Mouse (Mus musculus) liver, embryonic 16.5 days (tissue): Measurements from ENCODE around the gene Tcf20. TPM values are rescaled to one million over a fixed set of nuclear protein-coding genes. Genes with fewer than 3 reads are reported as not detected.

ENCODE experiments used
- ATAC-seq: fragments of 200-750 bp; cut with Nextera tagmentation; 2 replicates; pipeline ENCODE4 v1.8.0; 2017; ENCODE audit warnings: low read depth, mild to moderate bottlenecking, moderate number of reproducible peaks, moderate library complexity
- H3K27ac ChIP-seq: fragments of 300-500 bp; sonication (generic); 2 replicates; pipeline ENCODE4 v1.5.1; 2014; ENCODE audit warnings: mild to moderate bottlenecking, low read length
- H3K27me3 ChIP-seq: fragments of 300-500 bp; sonication (generic); 2 replicates; pipeline ENCODE4 v1.6.1; 2014; ENCODE audit warnings: low read depth, low read length, mixed read lengths; ENCODE audit not compliant: control insufficient read depth, insufficient read depth
- H3K36me3 ChIP-seq: fragments of 300-500 bp; sonication (generic); 2 replicates; pipeline ENCODE4 v1.6.1; 2014; ENCODE audit warnings: mild to moderate bottlenecking; ENCODE audit not compliant: control insufficient read depth, insufficient read depth
- H3K4me1 ChIP-seq: fragments of 300-500 bp; sonication (generic); 2 replicates; pipeline ENCODE4 v1.6.1; 2014; ENCODE audit warnings: low read depth, low read length, mixed read lengths; ENCODE audit not compliant: control insufficient read depth
- H3K4me2 ChIP-seq: fragments of 300-500 bp; sonication (generic); 2 replicates; pipeline ENCODE4 v1.6.1; 2014; ENCODE audit warnings: low read depth, low read length, mixed read lengths
- H3K4me3 ChIP-seq: fragments of 300-500 bp; sonication (generic); 2 replicates; pipeline ENCODE4 v1.5.1; 2014; ENCODE audit warnings: low read depth, mild to moderate bottlenecking, low read length
- H3K9ac ChIP-seq: fragments of 300-500 bp; sonication (generic); 2 replicates; pipeline ENCODE4 v1.6.1; 2014; ENCODE audit warnings: low read depth, low read length
- H3K9me3 ChIP-seq: fragments of 300-500 bp; sonication (generic); replicated peaks from 2 replicates; pipeline ENCODE4 v1.6.1; 2016; ENCODE audit warnings: low read length; ENCODE audit not compliant: control insufficient read depth
- WGBS: fragments of 180-500 bp; shearing (Covaris S2); extraction: QIAGEN DNeasy Blood & Tissue Kit; methylation state at CpG from one replicate; pipeline ENCODE4 v1.1.7; 2014; ENCODE audit not compliant: insufficient replicate concordance; 5-methylcytosine and 5-hydroxymethylcytosine counted together
- polyA plus RNA-seq: library from polyadenylated mRNA; unstranded; fragments of >200 nt; fragmentation: Nextera tagmentation; extraction: Ambion mirVana; gene quantifications from 2 replicates; pipeline ENCODE4 v1.2.1, GENCODE M21; 2015

Tcf20 gene
- polyA plus RNA-seq, 1 experiment from 2014 or later, result 2.1 TPM

DNA sequence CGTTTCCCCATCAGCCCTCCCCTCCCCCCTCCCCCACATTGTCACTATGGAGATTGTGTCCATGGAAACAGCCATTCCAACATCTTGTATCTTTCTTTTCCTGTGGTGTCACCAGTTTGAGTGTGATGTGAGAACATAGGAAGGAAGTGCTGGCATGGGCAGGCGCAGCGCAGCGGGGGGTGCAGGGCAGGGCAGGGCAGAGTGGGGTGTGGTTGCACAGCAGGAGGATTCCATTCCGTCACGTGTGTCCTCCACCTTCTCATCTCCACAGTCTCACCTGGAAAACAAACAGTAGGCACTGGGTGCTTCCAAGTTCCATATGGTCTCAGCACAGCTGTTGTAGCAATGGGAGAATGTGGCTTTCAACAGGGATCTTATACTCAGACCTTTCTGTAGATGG lies 178.2 kb downstream of the Tcf20 start:
- ATAC-seq, result peak; percentile 53; the same call in 1 of the 2 replicates
- no peaks in the 10 kb centered on the region for H3K36me3 ChIP-seq
- peaks cover 15% of the 10 kb centered on the region for H3K4me1 ChIP-seq
- no peaks in the 10 kb centered on the region for H3K9me3 ChIP-seq
- H3K4me3 ChIP-seq, result no peak overlapping the region
- 47% methylated on average over 6 of the region's 6 CpGs for WGBS
- H3K9ac ChIP-seq, result no peak overlapping the region
- H3K4me2 ChIP-seq, result peak overlapping the region; percentile 12; the same call in 1 of the 2 replicates
- no peaks in the 10 kb centered on the region for H3K27me3 ChIP-seq
- H3K27ac ChIP-seq, result no peak overlapping the region

GRCm38 (mm10) chr15:82806969-82807763 lies 180.5 kb downstream of the Tcf20 start:
- Histone ChIP-seq H3K4me2 (no peak overlapping the region), H3K4me1 (peaks cover 15% of the 10 kb centered on the region), H3K9me3 (no peaks in the 10 kb centered on the region), H3K36me3 (no peaks in the 10 kb centered on the region), H3K27me3 (no peaks in the 10 kb centered on the region), H3K27ac (no peak overlapping the region), H3K4me3 (no peak overlapping the region), H3K9ac (no peak overlapping the region)
- ATAC-seq, result no peak
- WGBS, result 72% methylated on average over 5 of the region's 5 CpGs

DNA sequence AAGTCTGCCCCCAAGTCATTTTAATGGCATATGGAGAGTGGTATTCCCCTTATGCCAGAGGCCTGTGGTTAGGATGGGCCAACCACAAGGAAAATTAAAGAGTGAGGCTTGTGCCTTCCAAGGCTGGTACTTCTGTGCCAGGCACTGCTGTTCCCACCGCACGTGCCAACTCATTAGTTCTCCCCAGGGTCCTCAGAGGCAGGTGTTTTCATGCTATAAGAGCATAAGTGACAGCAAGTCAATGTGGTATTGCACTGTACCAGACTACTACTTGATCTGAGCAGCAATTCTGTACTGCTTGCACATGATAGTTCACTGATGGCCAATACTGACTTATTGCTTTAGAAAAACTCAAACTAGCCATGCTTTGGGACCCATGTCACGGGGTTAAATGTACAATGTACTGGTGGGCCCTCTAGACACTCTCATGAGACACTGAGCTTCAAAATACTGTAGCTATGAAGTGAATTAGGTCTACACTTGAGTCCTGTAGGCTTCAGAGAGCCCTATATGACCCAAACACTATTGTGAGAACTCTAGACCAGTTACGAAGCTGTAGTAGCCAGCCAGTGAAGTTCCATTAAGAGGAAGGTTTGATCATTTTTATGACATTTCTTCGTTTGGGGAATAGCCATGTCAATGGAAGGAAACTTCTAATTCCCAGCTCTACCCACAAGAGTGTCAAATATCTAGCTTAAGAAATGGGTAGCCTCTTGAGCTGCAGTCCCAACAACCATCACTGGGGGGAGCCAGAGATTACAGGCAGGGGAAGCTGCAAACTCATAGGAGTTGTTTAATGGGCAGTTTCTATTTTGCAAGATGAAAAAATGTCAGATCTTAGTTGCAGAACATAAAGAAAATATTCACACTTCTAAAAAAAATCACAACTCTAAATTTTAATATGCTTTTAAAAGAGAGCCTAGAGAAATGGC lies 182.7 kb downstream of the Tcf20 start:
- Histone ChIP-seq H3K4me1 (peaks cover 6% of the 10 kb centered on the region), H3K9me3 (no peaks in the 10 kb centered on the region), H3K4me3 (no peak overlapping the region), H3K27me3 (no peaks in the 10 kb centered on the region), H3K9ac (no peak overlapping the region), H3K27ac (no peak overlapping the region), H3K36me3 (no peaks in the 10 kb centered on the region), H3K4me2 (no peak overlapping the region)
- ATAC-seq, result no peak
- WGBS, result 58% methylated on average over 5 of the region's 5 CpGs

GRCm38 (mm10) chr15:82795936-82796440 lies 191.7 kb downstream of the Tcf20 start:
- ATAC-seq, result peak; percentile 43
- H3K27ac ChIP-seq, result peak overlapping the region; percentile 51
- H3K9ac ChIP-seq, result no peak overlapping the region
- H3K4me1 ChIP-seq, result no peaks in the 10 kb centered on the region
- H3K27me3 ChIP-seq, result no peaks in the 10 kb centered on the region
- H3K36me3 ChIP-seq, result no peaks in the 10 kb centered on the region
- no peak overlapping the region for H3K4me3 ChIP-seq
- 34% methylated on average over 3 of the region's 3 CpGs for WGBS
- no peaks in the 10 kb centered on the region for H3K9me3 ChIP-seq
- no peak overlapping the region for H3K4me2 ChIP-seq

GRCm38 (mm10) chr15:82794277-82794676 lies 193.4 kb downstream of the Tcf20 start, which contains the start of gene Cyp2d26:
TSS of gene Cyp2d26 (minus strand) at chr15:82794294.
- WGBS, result 57% methylated on average over 5 of the region's 5 CpGs

DNA sequence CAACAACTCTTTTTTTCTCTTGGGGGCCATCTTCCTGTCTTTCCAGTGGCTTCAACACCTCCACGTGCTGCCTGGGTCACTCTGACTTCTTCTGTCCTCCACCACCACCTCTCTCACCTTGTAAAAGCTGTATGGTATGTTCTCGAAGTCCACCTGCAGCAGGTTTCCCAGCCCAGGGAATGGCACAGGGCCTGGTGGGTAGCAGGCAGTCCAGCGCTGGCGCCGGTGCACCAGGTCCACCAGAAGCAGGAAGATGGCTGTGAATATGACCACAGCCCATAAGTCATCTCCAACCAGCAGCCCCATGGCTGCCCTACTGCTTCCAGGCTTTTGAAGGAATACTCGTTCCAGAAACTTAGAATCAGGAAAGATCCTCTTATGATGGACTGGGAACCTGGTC lies 193.8 kb downstream of the Tcf20 start:
- Histone ChIP-seq H3K27me3 (no peaks in the 10 kb centered on the region), H3K4me2 (peak overlapping the region; percentile 23; the same call in 1 of the 2 replicates), H3K27ac (peak overlapping the region; percentile 63), H3K36me3 (no peaks in the 10 kb centered on the region), H3K4me1 (no peaks in the 10 kb centered on the region), H3K4me3 (peak overlapping the region; percentile 29), H3K9me3 (no peaks in the 10 kb centered on the region), H3K9ac (no peak overlapping the region; the same call in 1 of the 2 replicates)
- 55% methylated on average over 6 of the region's 6 CpGs for WGBS
- peak; percentile 7; the same call in 1 of the 2 replicates for ATAC-seq

More at GRCm38 (mm10) chr15:82794277-82794676, 193.4 kb downstream of the Tcf20 start, which contains the start of gene Cyp2d26:
- H3K4me3 ChIP-seq, result peak within 1 kb of the TSS; percentile 30
- H3K4me2 ChIP-seq, result peak within 1 kb of the TSS; percentile 23
- no peaks in the 10 kb centered on the region for H3K36me3 ChIP-seq
- peak; percentile 85 for ATAC-seq
- H3K27ac ChIP-seq, result peak within 1 kb of the TSS; percentile 63
- no peaks in the 10 kb centered on the region for H3K9me3 ChIP-seq
- H3K9ac ChIP-seq, result peak within 1 kb of the TSS; percentile 2
- no peaks in the 10 kb centered on the region for H3K4me1 ChIP-seq
- H3K27me3 ChIP-seq, result no peaks in the 10 kb centered on the region

- WGBS, result 47% methylated on average over 1 of the region's 1 CpGs
- Histone ChIP-seq H3K36me3 (no peaks in the 10 kb centered on the region), H3K4me2 (no peak overlapping the region), H3K4me3 (peak overlapping the region; percentile 30), H3K9me3 (no peaks in the 10 kb centered on the region), H3K9ac (no peak overlapping the region), H3K4me1 (no peaks in the 10 kb centered on the region), H3K27me3 (no peaks in the 10 kb centered on the region), H3K27ac (peak overlapping the region; percentile 63; the same call in 1 of the 2 replicates)
- no peak for ATAC-seq
Measured at GRCm38 (mm10) chr15:82793454-82793853, 194.2 kb downstream of the Tcf20 start.

- peak overlapping the region; percentile 30 for H3K4me3 ChIP-seq
- peak overlapping the region; percentile 2; the same call in 1 of the 2 replicates for H3K9ac ChIP-seq
- no peak overlapping the region for H3K27ac ChIP-seq
- H3K9me3 ChIP-seq, result no peaks in the 10 kb centered on the region
- no peak for ATAC-seq
- peak overlapping the region; percentile 18 for H3K4me2 ChIP-seq
- WGBS, result 67% methylated on average over 11 of the region's 11 CpGs
- no peaks in the 10 kb centered on the region for H3K27me3 ChIP-seq
- no peaks in the 10 kb centered on the region for H3K36me3 ChIP-seq
- H3K4me1 ChIP-seq, result no peaks in the 10 kb centered on the region
Measured at GRCm38 (mm10) chr15:82792566-82792965, 195.1 kb downstream of the Tcf20 start.
